Mouse (Mus musculus): ENCODE data around the gene Mfsd4b1. TPM values are rescaled to one million over a fixed set of nuclear protein-coding genes. Genes with fewer than 3 reads are reported as not detected.

Mfsd4b1 gene
- total RNA-seq, 2 experiments from 2014 or later: 0.69 to 1.4 TPM

DNA sequence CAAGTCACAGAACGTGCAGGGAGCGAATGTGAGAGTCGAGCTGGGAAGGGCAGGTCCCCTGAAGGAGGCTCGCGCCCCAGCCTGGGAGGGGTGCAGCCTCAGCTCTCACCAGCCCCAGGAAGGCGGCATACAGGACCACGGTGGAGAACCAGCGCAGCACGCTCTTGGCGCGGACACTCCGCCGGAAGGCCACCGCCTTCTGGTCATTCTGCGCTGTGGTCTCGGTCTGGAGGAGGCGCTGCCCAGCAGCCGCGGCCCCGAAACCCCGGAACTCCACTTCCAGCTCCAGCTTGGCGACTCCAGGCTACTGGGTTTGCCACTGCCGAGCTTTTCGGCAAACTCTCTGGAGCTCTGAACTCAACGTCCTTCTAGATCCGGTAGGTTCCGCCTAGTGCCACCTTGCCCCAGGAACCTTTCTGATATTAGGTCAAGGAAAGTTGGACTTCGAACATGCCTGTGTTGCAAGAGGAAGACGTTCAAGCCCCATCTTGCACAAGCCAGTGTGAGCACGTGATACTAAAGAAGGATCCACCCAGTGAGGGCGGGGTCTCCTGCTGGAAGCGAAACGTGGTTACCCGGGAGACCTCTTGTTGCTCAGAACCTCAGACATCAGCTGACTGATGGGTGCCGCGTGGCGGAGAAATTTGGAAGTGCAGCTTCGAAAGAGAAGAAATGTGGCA, 65.2 kb downstream of the Mfsd4b1 start, which contains the start of gene Mfsd4b3:
Gene Mfsd4b3, minus strand, starts transcription at position 393 of the 680 bp plus-strand sequence.
- peak; percentile 93 for DNase-seq

DNA sequence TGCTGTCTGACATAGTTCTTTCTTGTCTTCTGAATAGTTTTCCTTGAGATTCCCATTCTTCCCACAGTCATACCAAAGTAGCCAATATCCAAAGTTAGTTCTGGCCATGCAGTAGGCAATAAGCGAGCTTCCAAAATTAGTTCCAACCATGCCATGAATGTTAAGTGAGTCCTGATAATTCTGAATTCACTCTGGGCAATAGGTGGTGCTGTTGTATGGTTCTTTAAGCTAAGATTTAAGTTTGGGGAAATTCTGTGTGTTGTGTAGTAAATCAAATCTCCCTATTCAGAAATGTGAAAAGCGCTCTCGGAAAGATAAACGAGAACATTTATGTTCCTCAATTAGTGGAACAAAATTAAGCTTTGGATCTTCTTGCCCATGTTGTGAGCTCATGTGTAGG, 66.8 kb downstream of the Mfsd4b1 start:
- DNase-seq: no peak

DNA sequence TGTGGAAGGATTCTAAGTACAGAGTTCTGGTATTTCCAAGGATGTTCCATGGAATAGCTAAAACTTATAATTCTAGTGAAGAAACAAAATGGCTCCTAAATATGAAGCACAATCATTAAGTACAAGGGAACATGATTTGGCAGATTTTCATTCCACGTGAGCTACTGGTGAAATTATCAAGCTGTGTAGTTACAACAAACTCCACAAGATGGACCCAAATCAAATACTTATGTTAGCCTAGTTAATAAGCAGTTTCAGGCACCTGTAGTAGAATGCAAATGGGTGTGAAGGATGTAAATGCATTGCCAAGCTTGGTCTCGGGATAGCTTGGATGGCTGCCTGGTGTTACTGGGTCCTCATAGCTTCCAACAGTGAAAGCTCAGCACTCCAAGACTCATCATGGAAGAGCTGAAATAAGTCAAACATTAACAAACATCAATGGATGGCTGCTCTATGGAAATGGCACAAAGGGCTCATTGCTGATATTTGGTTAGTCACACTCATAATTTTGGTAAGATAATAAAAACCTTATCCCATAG, 68.7 kb downstream of the Mfsd4b1 start:
- DNase-seq: no peak

DNA sequence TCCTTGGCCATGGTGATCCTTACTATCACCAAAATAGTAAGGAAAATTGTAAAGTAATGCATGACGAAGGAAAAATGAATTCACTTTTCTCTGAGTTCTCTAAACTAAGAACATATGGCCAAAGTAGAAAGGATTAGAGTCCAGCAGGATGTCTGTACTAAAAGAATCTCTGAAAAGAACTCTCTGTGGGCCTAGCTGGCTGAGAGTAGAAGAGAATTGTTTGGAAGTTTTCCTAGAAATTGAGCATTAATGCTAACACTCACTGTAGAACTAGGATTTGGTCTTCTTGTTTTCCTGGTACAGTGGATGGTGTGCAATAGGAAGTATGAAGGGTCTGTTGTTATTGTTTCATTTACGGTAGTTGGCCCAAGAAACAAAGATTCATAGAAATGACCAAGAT, 69.9 kb downstream of the Mfsd4b1 start:
- DNase-seq: no peak

Other genes starting within 250 kb of the Mfsd4b1 start
- gene Mfsd4b4, start 126.0 kb downstream of the Mfsd4b1 start, total RNA-seq (2021): 1 to 10 TPM; 3.5 to 3.7 TPM
- gene Mfsd4b2, start 98.3 kb downstream of the Mfsd4b1 start, total RNA-seq (2021): not detected
- gene Mfsd4b3, start 65.1 kb downstream of the Mfsd4b1 start, total RNA-seq (2021): under 1 TPM; 0.45 to 0.48 TPM
- gene Mfsd4b5, start 38.6 kb downstream of the Mfsd4b1 start, total RNA-seq (2021): under 1 TPM; 0.12 to 0.29 TPM
- 10 to 100 TPM; 12.9 to 14.3 TPM for gene Slc16a10, start 117.0 kb upstream of the Mfsd4b1 start, total RNA-seq (2021)
- 10 to 100 TPM; 14.6 to 20.2 TPM for gene Rpf2, start 221.8 kb upstream of the Mfsd4b1 start, total RNA-seq (2021)
- gene Gtf3c6, start 232.8 kb upstream of the Mfsd4b1 start, total RNA-seq (2021): 10 to 100 TPM; 31.0 to 33.7 TPM

Measured in heart, postnatal 4 days (tissue).